8 mouse cellular contexts compared by ENCODE assay signal in genomic region chr8:88359959-88360358, GRCm38 (mm10). TPM values are rescaled to one million over a fixed set of nuclear protein-coding genes. Genes with fewer than 3 reads are reported as not detected.
DNase-seq lines count a peak whose midpoint lies in the region; ATAC-seq and TF ChIP-seq lines count a peak whose summit lies in the region.

No protein-coding gene starts in this region.

- no peak for ATAC-seq in neural tube, embryonic 11.5 days (ENCODE audit: insufficient read depth, low FRiP score, low TSS enrichment)
- ATAC-seq in forebrain, embryonic 11.5 days (replicated peaks; ENCODE audit: low FRiP score) = no peak
- ATAC-seq in liver, embryonic 11.5 days (replicated peaks; ENCODE audit: low FRiP score) = no peak
- ATAC-seq in stomach, postnatal 0 days (ENCODE audit: low FRiP score, low TSS enrichment) = no peak

- H3K4me3 ChIP-seq in neural tube, embryonic 11.5 days (ENCODE audit: low read depth, low read length) = no peak overlapping the region
- H3K4me3 ChIP-seq in forebrain, embryonic 11.5 days (ENCODE audit: low read depth, low read length) = no peak overlapping the region
- H3K4me3 ChIP-seq in liver, embryonic 11.5 days (ENCODE audit: low read depth, low read length) = peak overlapping the region; percentile 98
- H3K4me3 ChIP-seq in stomach, postnatal 0 days (ENCODE audit: low read depth, low read length) = peak overlapping the region; percentile 97; the same call in 1 of the 2 replicates

- H3K36me3 ChIP-seq in neural tube, embryonic 11.5 days (ENCODE audit: control insufficient read depth, insufficient read depth, low read length) = peaks cover 16% of the 10 kb centered on the region
- peaks cover 6% of the 10 kb centered on the region; the same call in 1 of the 2 replicates for H3K36me3 ChIP-seq in forebrain, embryonic 11.5 days (ENCODE audit: control insufficient read depth, insufficient read depth, low read length)
- H3K36me3 ChIP-seq in liver, embryonic 11.5 days (ENCODE audit: control insufficient read depth, insufficient read depth, low read length) = peaks cover 33% of the 10 kb centered on the region
- H3K36me3 ChIP-seq in stomach, postnatal 0 days (ENCODE audit: control insufficient read depth, insufficient read depth, low read length) = peaks cover 7% of the 10 kb centered on the region

- H3K9ac ChIP-seq in neural tube, embryonic 11.5 days (ENCODE audit: low read length) = no peak overlapping the region
- H3K9ac ChIP-seq in forebrain, embryonic 11.5 days (ENCODE audit: low read length) = no peak overlapping the region
- no peak overlapping the region; the same call in 1 of the 2 replicates for H3K9ac ChIP-seq in liver, embryonic 11.5 days (ENCODE audit: low read depth, low read length)
- no peak overlapping the region for H3K9ac ChIP-seq in stomach, postnatal 0 days (ENCODE audit: low read length)

- TF ChIP-seq CTCF in stomach, postnatal 0 days (IDR thresholded peaks at IDR 0.05; ENCODE audit: low read depth) = peak; percentile 55

- H3K27me3 ChIP-seq in neural tube, embryonic 11.5 days (ENCODE audit: control insufficient read depth, insufficient read depth, low read length) = no peaks in the 10 kb centered on the region
- no peaks in the 10 kb centered on the region for H3K27me3 ChIP-seq in forebrain, embryonic 11.5 days (ENCODE audit: control insufficient read depth, insufficient read depth, low read length)
- H3K27me3 ChIP-seq in liver, embryonic 11.5 days (replicated peaks; ENCODE audit: control insufficient read depth, insufficient read depth, low read length) = no peaks in the 10 kb centered on the region
- H3K27me3 ChIP-seq in stomach, postnatal 0 days (ENCODE audit: control insufficient read depth, insufficient read depth, low read length) = no peaks in the 10 kb centered on the region

- TF ChIP-seq EP300 in stomach, postnatal 0 days (optimal IDR thresholded peaks at IDR 0.05) = no peak

- no peak overlapping the region for H3K27ac ChIP-seq in neural tube, embryonic 11.5 days (ENCODE audit: low read depth, low read length)
- H3K27ac ChIP-seq in forebrain, embryonic 11.5 days (ENCODE audit: low read depth, low read length) = no peak overlapping the region
- H3K27ac ChIP-seq in liver, embryonic 11.5 days (ENCODE audit: low read depth, low read length) = no peak overlapping the region
- no peak overlapping the region for H3K27ac ChIP-seq in stomach, postnatal 0 days (replicated peaks)

- WGBS in neural tube, embryonic 11.5 days = 93% methylated on average over 2 of the region's 2 CpGs
- 85% methylated on average over 2 of the region's 2 CpGs for WGBS in forebrain, embryonic 11.5 days
- WGBS in liver, embryonic 11.5 days = 89% methylated on average over 2 of the region's 2 CpGs
- 60% methylated on average over 2 of the region's 2 CpGs for WGBS in stomach, postnatal 0 days

- H3K4me2 ChIP-seq in neural tube, embryonic 11.5 days (ENCODE audit: low read depth) = peak overlapping the region; percentile 92; the same call in 1 of the 2 replicates
- peak overlapping the region; percentile 88; the same call in 1 of the 2 replicates for H3K4me2 ChIP-seq in forebrain, embryonic 11.5 days (ENCODE audit: low read depth, low read length, severe bottlenecking)
- peak overlapping the region; percentile 93 for H3K4me2 ChIP-seq in liver, embryonic 11.5 days
- peak overlapping the region; percentile 88 for H3K4me2 ChIP-seq in stomach, postnatal 0 days (replicated peaks; ENCODE audit: low read depth)

- no peak for DNase-seq in neural tube, embryonic 11.5 days (ENCODE audit: low spot score)
- DNase-seq in neural tube, embryonic 10.5 days (ENCODE audit: extremely low spot score, low spot score) = no peak
- DNase-seq in forebrain, embryonic 11.5 days (ENCODE audit: low spot score) = no peak
- DNase-seq in liver, embryonic 11.5 days (ENCODE audit: low spot score) = no peak
- DNase-seq in stomach, postnatal 0 days (ENCODE audit: low spot score) = no peak
- no peak for DNase-seq in urinary bladder, adult 2 months (ENCODE audit: low spot score)
- DNase-seq in urinary bladder, adult 18-20 months (ENCODE audit: low spot score in 2 of 2) = no peak
- no peak for DNase-seq in frontal cortex, postnatal 14 days (ENCODE audit: low spot score in 2 of 2)

- no peaks in the 10 kb centered on the region for H3K9me3 ChIP-seq in neural tube, embryonic 11.5 days (ENCODE audit: control insufficient read depth, low read length)
- H3K9me3 ChIP-seq in forebrain, embryonic 11.5 days (ENCODE audit: control insufficient read depth, low read length) = no peaks in the 10 kb centered on the region; the same call in 1 of the 2 replicates
- no peaks in the 10 kb centered on the region; the same call in 1 of the 2 replicates for H3K9me3 ChIP-seq in liver, embryonic 11.5 days (ENCODE audit: control insufficient read depth, low read length)
- H3K9me3 ChIP-seq in stomach, postnatal 0 days (ENCODE audit: control insufficient read depth, low read length) = no peaks in the 10 kb centered on the region

- H3K4me1 ChIP-seq in neural tube, embryonic 11.5 days (ENCODE audit: control insufficient read depth, insufficient read depth, low read length) = peaks cover 10% of the 10 kb centered on the region; the same call in 1 of the 2 replicates
- H3K4me1 ChIP-seq in forebrain, embryonic 11.5 days (replicated peaks; ENCODE audit: control insufficient read depth, insufficient read depth, low read length) = no peaks in the 10 kb centered on the region; the same call in 1 of the 2 replicates
- H3K4me1 ChIP-seq in liver, embryonic 11.5 days (replicated peaks; ENCODE audit: control insufficient read depth, insufficient read depth, low read length) = peaks cover 18% of the 10 kb centered on the region
- no peaks in the 10 kb centered on the region for H3K4me1 ChIP-seq in stomach, postnatal 0 days (replicated peaks; ENCODE audit: control insufficient read depth, insufficient read depth)

RNA-seq across cellular contexts. Expression of gene Brd7, which starts 2.0 kb away (rescaled TPM):
- 88.3 and 99.6 TPM in 2 replicates for polyA plus RNA-seq in neural tube, embryonic 11.5 days (2014; fragmentation: Nextera tagmentation; extraction: Ambion mirVana)
- polyA plus RNA-seq in forebrain, embryonic 11.5 days (2014; fragmentation: Nextera tagmentation; extraction: Ambion mirVana) = 81.9 and 99.8 TPM in 2 replicates
- 77.7 and 82.7 TPM in 2 replicates for polyA plus RNA-seq in liver, embryonic 11.5 days (2014; fragmentation: Nextera tagmentation; extraction: Ambion mirVana)
- polyA plus RNA-seq in stomach, postnatal 0 days (2015; fragmentation: Nextera tagmentation; extraction: Ambion mirVana) = 39.7 and 42.5 TPM in 2 replicates
- 45.6 and 46.4 TPM in 2 replicates for polyA plus RNA-seq in urinary bladder, adult 2 months (2012; rRNA removed)

Comparison
In these comparisons a context has a peak if more than half of its experiments do, and no peak if none do; other contexts are left out.
1. H3K4me3 ChIP-seq: peak in liver, embryonic 11.5 days (single experiment) and stomach, postnatal 0 days (single experiment); none in neural tube, embryonic 11.5 days (single experiment) and forebrain, embryonic 11.5 days (single experiment).
2. Peak in every context shown above with its lines, with median percentiles within 50 percentile points of each other: H3K4me2 ChIP-seq.